Mouse (Mus musculus): ENCODE measurements around the gene Etl4.

DNA sequence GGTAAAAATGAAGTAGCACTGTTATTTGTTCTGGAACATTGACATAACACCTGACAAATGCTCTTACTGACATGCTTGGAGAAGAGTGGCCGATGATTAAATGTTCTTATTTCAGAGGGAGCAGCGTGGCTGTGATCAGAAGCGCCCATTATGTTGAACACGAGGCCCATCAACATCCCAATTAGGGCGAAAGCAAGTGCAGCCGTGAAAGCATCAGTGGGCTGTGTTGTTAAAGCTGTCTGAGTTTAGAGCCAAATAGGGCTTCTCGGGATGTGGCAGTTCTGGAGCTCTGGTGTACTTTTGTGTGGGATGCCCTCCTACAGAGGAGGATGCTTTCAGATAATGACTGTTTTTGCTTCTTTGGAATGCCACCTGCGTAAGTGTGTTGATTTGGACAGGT, 699.6 kb downstream of the Etl4 start:
- TF ChIP-seq CTCF (IDR thresholded peaks at IDR 0.05) (no peak), EP300 (IDR thresholded peaks at IDR 0.05; ENCODE audit: insufficient read depth, low read depth, low read length) (no peak)

Data from heart, adult 2 months (tissue).